Mouse (Mus musculus): ENCODE data around the gene 1700123L14Rik. TPM values are rescaled to one million over a fixed set of nuclear protein-coding genes. Genes with fewer than 3 reads are reported as not detected.
"Not testable (repeated sequence)": the region's sequence is repeated elsewhere in the genome, so short reads cannot be mapped to it uniquely, and the experiment has no call there.

The 1700123L14Rik gene
- polyA plus RNA-seq (2014; fragmentation: Nextera tagmentation; extraction: Ambion mirVana), result not detected in 2 replicates

GRCm38 (mm10) chr6:96165818-96166379, at the start of gene 1700123L14Rik:
Gene 1700123L14Rik (minus strand): TSS chr6:96166243.
- H3K27ac ChIP-seq (ENCODE audit: low read depth, low read length), result no peak within 1 kb of the TSS
- no peak for DNase-seq (ENCODE audit: low spot score)
- no peaks in the 10 kb centered on the region for H3K4me1 ChIP-seq (ENCODE audit: control insufficient read depth, insufficient read depth, low read length)
- no peak within 1 kb of the TSS for H3K4me3 ChIP-seq (ENCODE audit: low read depth, low read length)
- H3K9me3 ChIP-seq (ENCODE audit: control insufficient read depth, low read length), result no peaks in the 10 kb centered on the region
- no peaks in the 10 kb centered on the region for H3K36me3 ChIP-seq (ENCODE audit: control insufficient read depth, insufficient read depth, low read length)
- WGBS, result 88% methylated on average over 18 of the region's 18 CpGs
- ATAC-seq (ENCODE audit: insufficient read depth, low FRiP score, low TSS enrichment), result no peak
- no peak within 1 kb of the TSS for H3K9ac ChIP-seq (ENCODE audit: low read length)
- no peaks in the 10 kb centered on the region for H3K27me3 ChIP-seq (ENCODE audit: control insufficient read depth, insufficient read depth, low read length)
- H3K4me2 ChIP-seq (ENCODE audit: low read depth), result no peak within 1 kb of the TSS

DNA sequence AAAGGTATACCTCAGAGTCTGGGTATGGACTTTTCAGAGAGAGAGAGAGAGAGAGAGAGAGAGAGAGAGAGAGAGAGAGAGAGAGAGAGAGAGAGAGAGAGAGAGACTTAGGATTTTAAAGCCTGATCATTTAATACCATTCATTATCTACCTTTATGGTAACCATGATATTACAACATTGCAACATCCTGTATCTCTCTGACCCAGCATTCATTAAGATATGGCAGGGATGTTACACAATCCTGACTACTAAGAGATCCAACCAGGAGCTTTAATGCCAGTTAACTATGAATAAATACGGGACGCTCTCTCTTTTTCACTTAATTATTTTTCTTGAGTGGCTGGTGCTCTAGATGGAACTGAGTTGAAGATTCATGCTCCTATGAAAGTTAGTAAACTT, 39.4 kb upstream of the 1700123L14Rik start:
- no peak for ATAC-seq (ENCODE audit: insufficient read depth, low FRiP score, low TSS enrichment)

DNA sequence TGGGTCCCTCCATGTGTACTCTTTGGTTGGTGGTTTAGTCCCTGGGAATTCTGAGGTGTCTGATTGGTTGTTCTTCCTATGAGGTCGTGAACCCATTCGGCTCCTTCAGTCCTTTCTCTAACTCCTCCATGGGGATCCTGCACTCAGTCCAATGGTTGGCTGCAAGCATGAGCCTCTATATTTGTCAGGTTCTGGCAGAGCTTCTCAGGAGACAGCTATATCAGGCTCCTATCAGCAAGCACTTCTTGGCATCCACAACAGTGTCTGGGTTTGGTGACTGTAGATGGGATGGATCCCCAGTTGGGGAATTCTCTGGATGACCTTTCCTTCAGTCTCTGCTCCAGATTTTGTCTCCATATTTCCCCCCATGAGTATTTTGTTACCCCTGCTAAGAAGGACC, 32.9 kb upstream of the 1700123L14Rik start:
- not testable (repeated sequence) for H3K4me1 ChIP-seq (ENCODE audit: control insufficient read depth, insufficient read depth, low read length); H3K36me3 ChIP-seq (ENCODE audit: control insufficient read depth, insufficient read depth, low read length); H3K27me3 ChIP-seq (ENCODE audit: control insufficient read depth, insufficient read depth, low read length); H3K4me2 ChIP-seq (ENCODE audit: low read depth); ATAC-seq (ENCODE audit: insufficient read depth, low FRiP score, low TSS enrichment); H3K9ac ChIP-seq (ENCODE audit: low read length); H3K27ac ChIP-seq (ENCODE audit: low read depth, low read length); H3K9me3 ChIP-seq (ENCODE audit: control insufficient read depth, low read length); DNase-seq (ENCODE audit: low spot score); H3K4me3 ChIP-seq (ENCODE audit: low read depth, low read length)
- 93% methylated on average over 2 of the region's 2 CpGs for WGBS

More for the DNA sequence above, 39.4 kb upstream of the 1700123L14Rik start:
- Histone ChIP-seq H3K9me3 (ENCODE audit: control insufficient read depth, low read length) (no peaks in the 10 kb centered on the region), H3K27me3 (ENCODE audit: control insufficient read depth, insufficient read depth, low read length) (no peaks in the 10 kb centered on the region), H3K4me2 (ENCODE audit: low read depth) (no peak overlapping the region), H3K4me1 (ENCODE audit: control insufficient read depth, insufficient read depth, low read length) (no peaks in the 10 kb centered on the region), H3K27ac (ENCODE audit: low read depth, low read length) (no peak overlapping the region), H3K9ac (ENCODE audit: low read length) (no peak overlapping the region), H3K4me3 (ENCODE audit: low read depth, low read length) (no peak overlapping the region), H3K36me3 (ENCODE audit: control insufficient read depth, insufficient read depth, low read length) (no peaks in the 10 kb centered on the region)
- WGBS, result 97% methylated on average over 2 of the region's 2 CpGs
- DNase-seq (ENCODE audit: low spot score), result no peak

GRCm38 (mm10) chr6:96186517-96186916, 20.5 kb upstream of the 1700123L14Rik start:
- Histone ChIP-seq H3K27ac (ENCODE audit: low read depth, low read length) (no peak overlapping the region), H3K36me3 (ENCODE audit: control insufficient read depth, insufficient read depth, low read length) (no peaks in the 10 kb centered on the region), H3K9me3 (ENCODE audit: control insufficient read depth, low read length) (no peaks in the 10 kb centered on the region), H3K27me3 (ENCODE audit: control insufficient read depth, insufficient read depth, low read length) (no peaks in the 10 kb centered on the region), H3K4me1 (ENCODE audit: control insufficient read depth, insufficient read depth, low read length) (no peaks in the 10 kb centered on the region), H3K4me2 (ENCODE audit: low read depth) (no peak overlapping the region), H3K4me3 (ENCODE audit: low read depth, low read length) (no peak overlapping the region), H3K9ac (ENCODE audit: low read length) (no peak overlapping the region)
- 87% methylated on average over 2 of the region's 2 CpGs for WGBS
- ATAC-seq (ENCODE audit: insufficient read depth, low FRiP score, low TSS enrichment), result no peak
- no peak for DNase-seq (ENCODE audit: low spot score)

DNA sequence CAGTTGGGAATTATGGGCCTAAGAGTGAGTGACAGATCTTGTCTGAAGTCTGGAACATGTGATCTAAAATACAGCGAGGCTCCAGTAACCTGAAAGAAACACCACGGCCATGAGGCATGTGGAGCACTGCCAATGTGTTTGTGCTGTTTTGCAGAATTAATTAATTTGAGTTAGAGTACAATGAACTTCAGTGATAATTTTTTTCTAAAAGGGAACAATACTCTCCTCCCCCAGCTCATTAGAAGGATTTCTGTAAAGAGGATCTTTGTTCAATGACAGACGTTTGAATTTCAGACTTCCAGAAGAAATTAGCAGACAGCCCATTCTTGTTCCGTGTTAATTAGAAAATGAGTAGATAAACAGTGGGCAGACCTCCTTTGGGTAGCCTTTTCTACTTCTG, 17.3 kb upstream of the 1700123L14Rik start:
- H3K36me3 ChIP-seq (ENCODE audit: control insufficient read depth, insufficient read depth, low read length), result no peaks in the 10 kb centered on the region
- H3K9ac ChIP-seq (ENCODE audit: low read length), result no peak overlapping the region
- ATAC-seq (ENCODE audit: insufficient read depth, low FRiP score, low TSS enrichment) (no peak), DNase-seq (ENCODE audit: low spot score) (no peak)
- no peaks in the 10 kb centered on the region for H3K27me3 ChIP-seq (ENCODE audit: control insufficient read depth, insufficient read depth, low read length)
- 92% methylated on average over 4 of the region's 4 CpGs for WGBS
- H3K27ac ChIP-seq (ENCODE audit: low read depth, low read length), result no peak overlapping the region
- no peak overlapping the region for H3K4me3 ChIP-seq (ENCODE audit: low read depth, low read length)
- H3K9me3 ChIP-seq (ENCODE audit: control insufficient read depth, low read length), result no peaks in the 10 kb centered on the region
- H3K4me2 ChIP-seq (ENCODE audit: low read depth), result no peak overlapping the region
- no peaks in the 10 kb centered on the region for H3K4me1 ChIP-seq (ENCODE audit: control insufficient read depth, insufficient read depth, low read length)

GRCm38 (mm10) chr6:96178530-96178929, 12.5 kb upstream of the 1700123L14Rik start:
- Histone ChIP-seq H3K9ac (ENCODE audit: low read length) (no peak overlapping the region), H3K4me1 (ENCODE audit: control insufficient read depth, insufficient read depth, low read length) (no peaks in the 10 kb centered on the region), H3K27ac (ENCODE audit: low read depth, low read length) (no peak overlapping the region), H3K4me3 (ENCODE audit: low read depth, low read length) (no peak overlapping the region), H3K36me3 (ENCODE audit: control insufficient read depth, insufficient read depth, low read length) (no peaks in the 10 kb centered on the region), H3K4me2 (ENCODE audit: low read depth) (no peak overlapping the region), H3K9me3 (ENCODE audit: control insufficient read depth, low read length) (no peaks in the 10 kb centered on the region), H3K27me3 (ENCODE audit: control insufficient read depth, insufficient read depth, low read length) (no peaks in the 10 kb centered on the region)
- no peak for ATAC-seq (ENCODE audit: insufficient read depth, low FRiP score, low TSS enrichment)
- DNase-seq (ENCODE audit: low spot score), result no peak

DNA sequence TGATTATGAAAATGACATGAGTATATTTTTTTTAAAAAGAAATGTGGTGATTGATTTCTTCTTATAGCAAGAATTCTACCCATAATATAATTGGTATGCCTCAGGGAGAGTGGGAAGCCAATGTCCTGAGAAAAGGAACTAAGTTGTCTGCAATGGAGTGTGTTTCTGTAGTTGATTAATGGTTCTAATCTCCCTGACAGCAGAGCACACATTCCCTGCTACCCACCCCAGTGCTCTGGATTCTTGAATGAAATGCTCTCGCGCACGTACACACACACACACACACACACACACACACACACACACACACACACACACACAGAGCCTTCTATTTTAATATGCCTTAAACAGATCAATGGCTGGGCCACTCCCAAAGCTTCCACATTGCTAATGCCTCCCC, 7.6 kb upstream of the 1700123L14Rik start:
- Histone ChIP-seq H3K27me3 (ENCODE audit: control insufficient read depth, insufficient read depth, low read length) (no peaks in the 10 kb centered on the region), H3K4me1 (ENCODE audit: control insufficient read depth, insufficient read depth, low read length) (no peaks in the 10 kb centered on the region), H3K27ac (ENCODE audit: low read depth, low read length) (no peak overlapping the region), H3K4me2 (ENCODE audit: low read depth) (no peak overlapping the region), H3K36me3 (ENCODE audit: control insufficient read depth, insufficient read depth, low read length) (no peaks in the 10 kb centered on the region), H3K9me3 (ENCODE audit: control insufficient read depth, low read length) (no peaks in the 10 kb centered on the region), H3K9ac (ENCODE audit: low read length) (no peak overlapping the region), H3K4me3 (ENCODE audit: low read depth, low read length) (no peak overlapping the region)
- DNase-seq (ENCODE audit: low spot score), result no peak
- 96% methylated on average over 3 of the region's 3 CpGs for WGBS
- ATAC-seq (ENCODE audit: insufficient read depth, low FRiP score, low TSS enrichment), result no peak

DNA sequence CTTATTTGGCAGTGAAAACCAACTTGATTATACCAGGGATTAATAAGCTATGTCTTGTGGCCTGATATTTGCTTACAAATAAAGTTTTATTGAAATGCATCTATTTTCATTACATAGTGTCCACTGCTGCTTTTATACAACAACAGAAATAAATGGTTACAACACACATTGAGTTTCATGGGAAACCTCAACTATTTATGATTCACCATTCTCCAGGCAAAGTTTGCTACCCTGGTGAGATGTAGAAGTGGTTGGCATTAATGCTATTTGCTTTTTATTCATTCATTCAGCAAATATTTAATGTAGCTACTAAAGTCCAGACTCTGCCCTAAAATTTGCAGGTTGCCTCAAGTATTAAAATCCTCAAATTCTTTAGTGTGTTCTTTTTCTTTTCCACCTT, 988 bp upstream of the 1700123L14Rik start:
- Histone ChIP-seq H3K9me3 (ENCODE audit: control insufficient read depth, low read length) (no peaks in the 10 kb centered on the region), H3K27ac (ENCODE audit: low read depth, low read length) (no peak overlapping the region), H3K9ac (ENCODE audit: low read length) (no peak overlapping the region), H3K4me3 (ENCODE audit: low read depth, low read length) (no peak overlapping the region), H3K36me3 (ENCODE audit: control insufficient read depth, insufficient read depth, low read length) (no peaks in the 10 kb centered on the region), H3K4me1 (ENCODE audit: control insufficient read depth, insufficient read depth, low read length) (no peaks in the 10 kb centered on the region), H3K4me2 (ENCODE audit: low read depth) (no peak overlapping the region), H3K27me3 (ENCODE audit: control insufficient read depth, insufficient read depth, low read length) (no peaks in the 10 kb centered on the region)
- ATAC-seq (ENCODE audit: insufficient read depth, low FRiP score, low TSS enrichment), result no peak
- DNase-seq (ENCODE audit: low spot score), result no peak

DNA sequence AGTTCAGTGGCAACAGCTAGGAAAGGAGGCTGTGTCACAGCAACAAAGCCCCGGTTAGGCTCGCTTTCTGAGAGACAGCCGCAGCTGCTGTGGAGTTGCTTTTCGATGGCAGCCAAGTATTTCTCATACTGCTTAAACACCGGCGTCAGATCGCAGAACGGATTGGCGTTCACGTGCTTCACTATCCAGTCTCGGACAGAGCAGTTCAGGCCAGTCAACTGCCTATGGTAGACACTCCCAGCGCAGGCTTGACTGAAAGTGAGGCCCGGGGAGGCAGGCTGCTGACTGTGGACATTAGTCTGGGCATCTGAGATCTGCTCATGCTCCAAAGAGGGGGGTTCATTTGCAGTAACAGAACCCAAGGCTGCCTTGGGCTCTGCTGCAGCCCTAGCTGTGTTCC, 640 bp downstream of the 1700123L14Rik start:
- 89% methylated on average over 13 of the region's 13 CpGs for WGBS
- ATAC-seq (ENCODE audit: insufficient read depth, low FRiP score, low TSS enrichment), result no peak
- H3K9me3 ChIP-seq (ENCODE audit: control insufficient read depth, low read length), result no peaks in the 10 kb centered on the region
- no peak overlapping the region for H3K4me3 ChIP-seq (ENCODE audit: low read depth, low read length)
- DNase-seq (ENCODE audit: low spot score), result no peak
- no peak overlapping the region for H3K9ac ChIP-seq (ENCODE audit: low read length)
- H3K4me1 ChIP-seq (ENCODE audit: control insufficient read depth, insufficient read depth, low read length), result no peaks in the 10 kb centered on the region
- H3K36me3 ChIP-seq (ENCODE audit: control insufficient read depth, insufficient read depth, low read length), result no peaks in the 10 kb centered on the region
- no peak overlapping the region for H3K27ac ChIP-seq (ENCODE audit: low read depth, low read length)
- H3K27me3 ChIP-seq (ENCODE audit: control insufficient read depth, insufficient read depth, low read length), result no peaks in the 10 kb centered on the region
- H3K4me2 ChIP-seq (ENCODE audit: low read depth), result no peak overlapping the region

Data from neural tube, embryonic 11.5 days (tissue).